Mouse (Mus musculus): ENCODE results near the gene Gm21488. TPM values are rescaled to one million over a fixed set of nuclear protein-coding genes. Genes with fewer than 3 reads are reported as not detected.
"Not testable (repeated sequence)": the region's sequence is repeated elsewhere in the genome, so short reads cannot be mapped to it uniquely, and the experiment has no call there.

Gm21488 gene
- polyA plus RNA-seq (2014; fragmentation: Nextera tagmentation; extraction: Ambion mirVana): not detected in 2 replicates

DNA sequence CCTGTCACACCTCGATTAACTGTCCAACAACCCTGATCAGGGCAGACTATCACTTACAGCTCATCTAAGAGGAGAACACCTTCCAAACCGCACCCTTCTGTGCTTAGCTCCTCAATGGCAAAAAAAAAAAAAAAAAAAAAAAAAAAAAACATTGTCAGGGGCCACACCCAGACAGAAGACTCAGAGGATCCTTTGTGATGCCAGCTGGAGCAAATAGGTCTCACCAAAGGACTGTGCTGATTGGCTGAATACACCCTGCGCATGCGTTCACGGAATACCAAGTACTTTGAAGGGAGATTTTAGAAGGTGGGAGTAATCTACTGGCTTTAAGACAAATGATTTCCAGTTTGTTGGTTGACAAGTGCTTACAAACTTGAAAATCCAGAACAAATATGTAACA, at the start of gene Gm21488:
TSS of gene Gm21488 (minus strand) at position 101 of the 400 bp plus-strand sequence.
- H3K4me2 ChIP-seq (ENCODE audit: low read length); ATAC-seq (ENCODE audit: low FRiP score, low TSS enrichment); H3K27ac ChIP-seq (replicated peaks; ENCODE audit: low read depth, low read length); H3K9me3 ChIP-seq (ENCODE audit: control insufficient read depth, low read length); H3K4me1 ChIP-seq (ENCODE audit: control insufficient read depth, insufficient read depth, low read length); H3K36me3 ChIP-seq (ENCODE audit: control insufficient read depth, insufficient read depth, low read length); H3K27me3 ChIP-seq (ENCODE audit: control insufficient read depth, insufficient read depth, low read length); H3K4me3 ChIP-seq (replicated peaks; ENCODE audit: low read depth, low read length); DNase-seq; H3K9ac ChIP-seq (replicated peaks; ENCODE audit: low read length): not testable (repeated sequence)
- no CpG with 5 or more reads among the region's 5 CpGs for WGBS
